Mouse (Mus musculus) limb, embryonic 11.5 days (tissue): Measurements from ENCODE around the gene Klhl22. TPM values are rescaled to one million over a fixed set of nuclear protein-coding genes. Genes with fewer than 3 reads are reported as not detected.
"Not testable (repeated sequence)": the region's sequence is repeated elsewhere in the genome, so short reads cannot be mapped to it uniquely, and the experiment has no call there.

Experiments used
- ATAC-seq: fragments of 200-750 bp; cut with Nextera tagmentation; 2 replicates; pipeline ENCODE4 v1.8.0; 2017; ENCODE audit warnings: low read depth; ENCODE audit not compliant: insufficient number of reproducible peaks, low FRiP score, low TSS enrichment
- DNase-seq: peaks from one replicate; pipeline ENCODE4 v3.0.0-alpha.2; 2015; ENCODE audit warnings: low spot score
- H3K27ac ChIP-seq: fragments of 300-500 bp; sonication (generic); replicated peaks from 2 replicates; pipeline ENCODE4 v1.5.1; 2014; ENCODE audit warnings: low read depth, mild to moderate bottlenecking, low read length
- H3K27me3 ChIP-seq: fragments of 300-500 bp; sonication (generic); 2 replicates; pipeline ENCODE4 v1.6.1; 2014; ENCODE audit warnings: mild to moderate bottlenecking, low read length, mixed read lengths; ENCODE audit not compliant: control insufficient read depth, insufficient read depth
- H3K36me3 ChIP-seq: fragments of 300-500 bp; sonication (generic); 2 replicates; pipeline ENCODE4 v1.6.1; 2014; ENCODE audit warnings: mild to moderate bottlenecking, low read length, moderate library complexity, mixed read lengths; ENCODE audit not compliant: control insufficient read depth, insufficient read depth
- H3K4me1 ChIP-seq: fragments of 300-500 bp; sonication (generic); 2 replicates; pipeline ENCODE4 v1.6.1; 2014; ENCODE audit warnings: low read length, mixed read lengths; ENCODE audit not compliant: control insufficient read depth, insufficient read depth
- H3K4me2 ChIP-seq: fragments of 300-500 bp; sonication (generic); 2 replicates; pipeline ENCODE4 v1.6.1; 2014; ENCODE audit warnings: low read depth, mild to moderate bottlenecking, moderate library complexity; ENCODE audit not compliant: severe bottlenecking
- H3K4me3 ChIP-seq: fragments of 300-500 bp; sonication (generic); 2 replicates; pipeline ENCODE4 v1.5.1; 2014; ENCODE audit warnings: low read depth, low read length
- H3K9ac ChIP-seq: fragments of 300-500 bp; sonication (generic); 2 replicates; pipeline ENCODE4 v1.6.1; 2014; ENCODE audit warnings: mild to moderate bottlenecking, low read length
- H3K9me3 ChIP-seq: fragments of 300-500 bp; sonication (generic); 2 replicates; pipeline ENCODE4 v1.6.1; 2016; ENCODE audit warnings: low read length; ENCODE audit not compliant: control insufficient read depth
- WGBS: fragments of 180-500 bp; shearing (Covaris S2); extraction: QIAGEN DNeasy Blood & Tissue Kit; methylation state at CpG from one replicate; pipeline ENCODE4 v1.1.7; 2014; 5-methylcytosine and 5-hydroxymethylcytosine counted together
- polyA plus RNA-seq: library from polyadenylated mRNA; unstranded; fragments of >200 nt; fragmentation: Nextera tagmentation; extraction: Ambion mirVana; gene quantifications from 2 replicates; pipeline ENCODE4 v1.2.1, GENCODE M21; 2014

Klhl22 gene
- polyA plus RNA-seq, 1 experiment from 2014 or later: 68.2 TPM

DNA sequence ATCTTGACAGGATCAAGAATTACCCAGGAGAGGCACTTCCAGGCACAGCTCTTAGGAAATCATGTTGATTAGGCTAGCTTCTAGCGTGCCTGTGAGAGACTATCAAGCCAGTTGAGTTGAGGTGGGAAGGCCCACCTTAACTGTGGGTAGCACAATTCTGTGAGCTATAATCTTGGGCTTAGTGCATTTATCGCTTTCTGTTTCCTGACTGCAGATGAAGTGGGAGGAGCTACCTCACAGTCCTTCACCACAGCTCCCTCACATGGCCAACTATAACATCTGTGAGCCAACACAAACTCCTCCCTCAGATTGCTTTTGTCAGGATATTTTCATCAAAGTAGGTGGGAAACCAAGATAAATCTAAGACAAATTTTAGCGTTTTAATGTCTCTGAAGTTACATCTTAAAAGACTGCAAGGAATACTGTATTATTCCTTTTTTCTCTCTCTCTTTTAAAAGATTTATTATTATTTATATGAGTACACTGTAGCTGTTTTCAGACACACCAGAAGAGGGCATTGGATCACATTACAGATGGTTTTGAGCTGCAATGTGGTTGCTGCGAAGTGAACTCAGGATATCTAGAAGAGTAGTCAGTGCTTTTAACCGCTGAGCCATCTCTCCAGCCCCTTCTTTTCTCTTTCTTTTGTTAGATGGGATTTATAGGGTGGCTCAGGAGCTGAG is 32.1 kb upstream of the Klhl22 start:
- no peak overlapping the region for H3K9ac ChIP-seq
- WGBS: 15% methylated on average over 5 of the region's 5 CpGs
- no peaks in the 10 kb centered on the region for H3K27me3 ChIP-seq
- ATAC-seq (no peak), DNase-seq (no peak)
- H3K4me3 ChIP-seq: no peak overlapping the region
- H3K4me2 ChIP-seq: no peak overlapping the region
- no peaks in the 10 kb centered on the region for H3K9me3 ChIP-seq
- no peak overlapping the region for H3K27ac ChIP-seq
- 0 out of 2 replicates have a peak, but pooled peaks cover 2% of the 10 kb centered on the region for H3K4me1 ChIP-seq
- H3K36me3 ChIP-seq: no peaks in the 10 kb centered on the region

DNA sequence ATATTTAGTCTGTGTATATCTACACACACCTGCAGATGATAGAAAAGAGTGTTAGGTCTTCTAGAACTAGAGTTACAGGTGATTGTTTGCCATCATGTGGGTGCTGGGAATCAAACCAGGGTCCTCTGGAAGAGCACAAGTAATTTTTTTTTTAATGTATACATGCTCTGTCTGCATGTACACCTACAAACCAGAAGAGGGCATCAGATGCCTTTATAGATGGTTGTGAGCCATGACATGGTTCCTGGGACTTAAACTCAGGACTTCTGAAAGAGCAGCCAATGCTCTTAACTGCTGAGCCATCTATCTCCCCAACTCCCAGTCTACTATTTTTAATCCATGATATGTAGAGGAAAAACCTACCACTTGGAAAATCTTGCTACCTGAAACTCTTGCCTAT is 29.4 kb upstream of the Klhl22 start:
- no peaks in the 10 kb centered on the region for H3K9me3 ChIP-seq
- no peak overlapping the region for H3K4me3 ChIP-seq
- H3K4me2 ChIP-seq: no peak overlapping the region
- no peak overlapping the region for H3K9ac ChIP-seq
- no peak overlapping the region for H3K27ac ChIP-seq
- 0 out of 2 replicates have a peak, but pooled peaks cover 3% of the 10 kb centered on the region for H3K27me3 ChIP-seq
- H3K4me1 ChIP-seq: 0 out of 2 replicates have a peak, but pooled peaks cover 2% of the 10 kb centered on the region
- ATAC-seq (no peak), DNase-seq (no peak)
- H3K36me3 ChIP-seq: no peaks in the 10 kb centered on the region

DNA sequence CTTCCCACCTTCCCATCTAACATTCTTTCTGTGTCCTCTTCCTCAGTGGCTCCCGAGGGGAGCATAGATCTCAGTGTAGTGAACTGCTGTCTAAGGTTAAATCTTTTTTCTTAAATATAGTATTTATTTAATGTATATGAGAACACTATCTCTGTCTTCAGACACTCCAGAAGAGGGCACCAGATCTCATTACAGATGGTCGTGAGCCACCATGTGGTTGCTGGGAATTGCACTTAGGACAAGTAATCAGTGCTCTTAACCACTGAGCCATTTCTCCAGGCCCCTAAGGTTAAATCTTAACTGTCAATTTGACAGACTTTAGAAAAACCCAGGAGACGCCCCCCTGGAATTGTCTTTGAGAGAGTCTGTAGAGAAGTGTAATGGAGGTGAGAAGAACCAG is 27.4 kb upstream of the Klhl22 start:
- no peaks in the 10 kb centered on the region for H3K9me3 ChIP-seq
- H3K27me3 ChIP-seq: 0 out of 2 replicates have a peak, but pooled peaks cover 3% of the 10 kb centered on the region

DNA sequence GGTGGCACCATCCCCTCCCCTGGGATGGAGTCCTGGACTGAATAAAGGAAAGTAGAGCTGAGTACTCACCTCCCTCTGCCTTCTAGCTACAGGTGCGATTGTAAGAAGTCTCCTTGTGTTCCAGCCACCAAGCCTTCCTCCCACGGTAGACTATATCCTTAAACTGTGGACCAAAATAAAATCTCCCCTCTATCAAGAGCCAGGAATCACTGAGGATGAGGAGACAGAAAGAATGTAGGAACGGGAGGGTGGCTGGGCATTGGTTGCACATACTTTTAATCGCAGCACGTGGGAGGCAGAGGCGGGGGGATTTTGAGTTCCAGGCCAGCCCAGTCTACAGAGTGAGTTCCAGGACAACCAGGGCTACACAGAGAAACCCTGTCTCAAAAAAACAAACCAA is 27.0 kb upstream of the Klhl22 start:
- Histone ChIP-seq H3K4me1 (no peaks in the 10 kb centered on the region), H3K27me3 (0 out of 2 replicates have a peak, but pooled peaks cover 3% of the 10 kb centered on the region), H3K36me3 (no peaks in the 10 kb centered on the region), H3K27ac (no peak overlapping the region), H3K4me3 (no peak overlapping the region), H3K9me3 (no peaks in the 10 kb centered on the region), H3K9ac (no peak overlapping the region), H3K4me2 (no peak overlapping the region)
- no peak for DNase-seq
- no peak for ATAC-seq
- 68% methylated on average over 6 of the region's 6 CpGs for WGBS

More for the DNA sequence above, 27.4 kb upstream of the Klhl22 start:
- H3K27ac ChIP-seq: no peak overlapping the region
- H3K9ac ChIP-seq: no peak overlapping the region
- no peak for DNase-seq
- ATAC-seq: no peak
- H3K4me1 ChIP-seq: 0 out of 2 replicates have a peak, but pooled peaks cover 2% of the 10 kb centered on the region
- H3K4me2 ChIP-seq: no peak overlapping the region
- H3K36me3 ChIP-seq: no peaks in the 10 kb centered on the region
- WGBS: 29% methylated on average over 3 of the region's 3 CpGs
- H3K4me3 ChIP-seq: no peak overlapping the region

DNA sequence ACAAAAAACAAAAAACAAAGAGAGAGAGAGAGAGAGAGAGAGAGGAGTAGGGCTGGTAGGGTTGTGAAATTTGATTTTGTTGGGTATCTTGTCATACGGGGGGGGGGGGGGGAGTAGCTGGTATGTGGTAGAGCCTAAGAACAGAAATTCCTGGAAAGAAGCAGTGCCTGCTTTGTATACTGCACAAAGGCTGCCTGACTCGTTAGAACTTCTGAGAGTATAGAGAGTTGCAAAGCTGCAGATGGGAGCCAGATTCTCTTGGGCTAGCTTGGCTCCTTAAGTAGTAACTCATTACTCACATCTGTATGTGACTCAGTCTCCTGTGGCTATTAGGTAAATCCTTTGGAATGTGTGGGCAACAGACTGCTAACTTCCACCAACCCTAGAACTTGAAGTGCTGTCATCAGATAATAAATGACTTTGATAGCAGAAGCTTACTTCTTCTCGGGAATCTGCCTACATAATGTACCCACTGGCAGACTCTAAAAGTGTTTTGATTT is 26.5 kb upstream of the Klhl22 start, which contains the start of gene Med15:
Gene Med15, minus strand, starts transcription at position 51 of the 500 bp plus-strand sequence.
- ATAC-seq (no peak), DNase-seq (no peak)
- no peaks in the 10 kb centered on the region for H3K4me1 ChIP-seq
- 37% methylated on average over 3 of the region's 3 CpGs for WGBS
- H3K4me2 ChIP-seq: no peak within 1 kb of the TSS
- no peaks in the 10 kb centered on the region for H3K36me3 ChIP-seq
- H3K9me3 ChIP-seq: no peaks in the 10 kb centered on the region
- no peak within 1 kb of the TSS for H3K9ac ChIP-seq
- H3K27me3 ChIP-seq: 0 out of 2 replicates have a peak, but pooled peaks cover 3% of the 10 kb centered on the region
- no peak within 1 kb of the TSS for H3K27ac ChIP-seq
- H3K4me3 ChIP-seq: no peak within 1 kb of the TSS

DNA sequence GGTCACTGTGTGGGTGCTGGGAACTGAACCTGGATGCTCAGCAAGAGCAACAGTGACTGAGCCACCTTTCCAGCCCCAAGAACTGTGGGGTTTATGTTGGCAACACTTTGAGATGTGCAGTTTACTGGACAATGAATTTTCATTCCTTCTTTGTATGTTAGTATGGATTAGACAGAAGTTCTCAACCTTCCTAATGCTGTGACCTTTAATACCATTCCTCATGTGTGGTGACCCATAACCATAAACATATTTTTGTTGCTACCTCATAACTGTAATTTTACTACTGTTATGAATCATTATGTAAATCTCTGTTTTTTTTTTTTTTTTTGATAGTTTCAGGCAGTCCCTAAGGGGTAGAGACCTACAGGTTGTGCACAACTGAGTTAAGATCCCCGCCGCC is 25.8 kb upstream of the Klhl22 start:
- ATAC-seq: no peak
- no peaks in the 10 kb centered on the region for H3K9me3 ChIP-seq
- H3K4me2 ChIP-seq: 0 out of 2 replicates have a peak overlapping the region, but pooled peaks have one; percentile 24

DNA sequence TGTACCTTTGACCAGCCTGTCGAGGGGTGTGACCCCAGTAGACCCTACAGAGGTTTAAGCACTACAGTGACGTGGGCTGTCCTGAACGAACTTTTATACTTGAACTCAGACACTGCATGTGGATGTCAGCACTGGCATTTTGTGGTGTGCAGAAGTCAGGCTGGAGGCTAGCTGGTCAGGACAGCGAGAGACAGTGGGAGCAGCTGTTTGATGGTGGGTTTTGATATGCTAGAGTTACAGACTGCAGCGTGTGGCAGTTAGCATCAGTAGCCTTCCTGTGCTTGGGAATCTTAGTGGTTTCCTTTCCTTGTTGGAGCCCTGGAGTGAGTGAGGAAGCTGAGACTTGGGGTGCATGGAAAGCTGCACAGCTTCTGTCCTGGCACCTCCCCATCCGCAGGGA is 24.5 kb upstream of the Klhl22 start:
- 88% methylated on average over 6 of the region's 6 CpGs for WGBS
- H3K27ac ChIP-seq, H3K27me3 ChIP-seq, H3K9ac ChIP-seq, H3K9me3 ChIP-seq, H3K4me1 ChIP-seq, ATAC-seq, DNase-seq, H3K4me2 ChIP-seq, H3K4me3 ChIP-seq, H3K36me3 ChIP-seq: not testable (repeated sequence)

More for the DNA sequence above, 25.8 kb upstream of the Klhl22 start:
- Histone ChIP-seq H3K9ac (no peak overlapping the region), H3K4me1 (no peaks in the 10 kb centered on the region), H3K27ac (no peak overlapping the region), H3K36me3 (no peaks in the 10 kb centered on the region), H3K27me3 (0 out of 2 replicates have a peak, but pooled peaks cover 3% of the 10 kb centered on the region), H3K4me3 (0 out of 2 replicates have a peak overlapping the region, but pooled peaks have one; percentile 5)
- DNase-seq: no peak
- 55% methylated on average over 2 of the region's 2 CpGs for WGBS

DNA sequence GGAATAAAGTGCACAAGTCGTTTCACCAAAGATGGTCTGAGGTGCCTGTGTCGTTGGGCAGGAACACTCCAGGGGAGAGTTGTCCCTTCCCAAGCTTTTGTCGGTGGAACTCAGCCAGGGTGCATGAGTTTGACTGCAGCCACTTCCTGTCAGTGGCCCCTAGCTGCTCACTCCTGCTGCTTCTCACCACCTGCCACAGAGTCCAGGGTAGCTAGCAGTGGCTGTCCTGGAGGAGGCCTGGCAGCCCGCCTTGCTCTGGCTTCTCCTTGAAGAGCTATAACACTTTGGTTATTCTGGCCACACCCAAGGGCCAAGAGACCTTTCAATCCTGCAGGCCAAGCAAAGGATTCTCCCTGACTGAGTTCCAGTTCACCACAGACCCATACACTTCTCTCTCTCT is 23.3 kb upstream of the Klhl22 start:
- ATAC-seq (no peak), DNase-seq (no peak)
- WGBS: 34% methylated on average over 4 of the region's 4 CpGs
- Histone ChIP-seq H3K9ac (no peak overlapping the region), H3K9me3 (no peaks in the 10 kb centered on the region), H3K27ac (no peak overlapping the region), H3K36me3 (no peaks in the 10 kb centered on the region), H3K4me3 (no peak overlapping the region), H3K4me2 (no peak overlapping the region), H3K4me1 (no peaks in the 10 kb centered on the region), H3K27me3 (0 out of 2 replicates have a peak, but pooled peaks cover 3% of the 10 kb centered on the region)
